Comparison of ENCODE assay signal across 9 mouse cellular contexts in the genomic region with DNA sequence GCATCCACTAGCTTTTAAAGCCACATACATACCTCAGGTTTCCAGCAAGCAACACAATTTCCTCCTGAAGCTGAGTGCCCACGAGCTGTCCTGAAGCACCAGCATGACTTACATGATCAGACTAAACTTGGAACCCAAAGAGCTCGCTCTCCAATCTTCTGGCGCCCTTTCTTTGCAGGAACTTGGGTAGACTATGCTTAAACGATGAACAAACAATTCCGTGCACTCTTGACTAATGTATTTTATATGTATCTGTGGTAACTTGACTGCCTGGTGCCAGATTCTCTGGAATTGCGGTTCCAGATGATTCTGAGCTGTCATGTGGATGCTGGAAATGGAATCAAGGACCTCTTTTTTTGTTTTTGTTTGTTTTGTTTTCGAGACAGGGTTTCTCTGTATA. TPM values are rescaled to one million over a fixed set of nuclear protein-coding genes. Genes with fewer than 3 reads are reported as not detected.
DNase-seq lines count a peak whose midpoint lies in the region; ATAC-seq and TF ChIP-seq lines count a peak whose summit lies in the region.
"Had no signal": no experiment of that assay in that cellular context is flagged by ENCODE, and none has a peak within 500 bp of the region (broad histone marks: within the 10 kb centered on the region; RNA-seq: fewer than 3 reads in every experiment).

No protein-coding gene starts in this region.

- no peak for DNase-seq in kidney, postnatal 14 days
- DNase-seq in adipocyte (ENCODE audit: low spot score): peak; percentile 35
- DNase-seq in midbrain, postnatal 0 days (ENCODE audit: low spot score): no peak
- DNase-seq in ovary, postnatal 14 days (ENCODE audit: low spot score): no peak
- no peak for DNase-seq in frontal cortex, postnatal 14 days (ENCODE audit: low spot score in 2 of 2)
- DNase-seq in testis, postnatal 10 days (ENCODE audit: low spot score): no peak
- DNase-seq: kidney, adult 9 months had no signal

- peaks cover 13% of the 10 kb centered on the region for H3K4me1 ChIP-seq in kidney, embryonic 14.5 days (ENCODE audit: control insufficient read depth, insufficient read depth, low read length)
- H3K4me1 ChIP-seq in hindbrain, embryonic 16.5 days (ENCODE audit: control insufficient read depth, insufficient read depth, low read depth, low read length): peaks cover 21% of the 10 kb centered on the region
- H3K4me1 ChIP-seq in midbrain, postnatal 0 days (ENCODE audit: insufficient read depth, low read length): peaks cover 6% of the 10 kb centered on the region; the same call in 1 of the 2 replicates

- H3K4me2 ChIP-seq in kidney, embryonic 14.5 days (replicated peaks; ENCODE audit: low read depth, low read length): peak overlapping the region; percentile 84
- H3K4me2 ChIP-seq in hindbrain, embryonic 16.5 days (ENCODE audit: low read length): peak overlapping the region; percentile 88
- H3K4me2 ChIP-seq in midbrain, postnatal 0 days (ENCODE audit: low read depth, low read length, poor library complexity, severe bottlenecking): peak overlapping the region; percentile 79

- no peak for TF ChIP-seq CTCF in midbrain, postnatal 0 days (IDR thresholded peaks at IDR 0.05)

- no peaks in the 10 kb centered on the region for H3K9me3 ChIP-seq in kidney, embryonic 14.5 days (ENCODE audit: control insufficient read depth, low read length)
- H3K9me3 ChIP-seq in hindbrain, embryonic 16.5 days (ENCODE audit: control insufficient read depth, low read length): no peaks in the 10 kb centered on the region
- H3K9me3 ChIP-seq in midbrain, postnatal 0 days (ENCODE audit: low read length): no peaks in the 10 kb centered on the region

- peak overlapping the region; percentile 77 for H3K9ac ChIP-seq in kidney, embryonic 14.5 days (ENCODE audit: low read depth, low read length)
- peak overlapping the region; percentile 77 for H3K9ac ChIP-seq in hindbrain, embryonic 16.5 days (ENCODE audit: low read depth, low read length)
- H3K9ac ChIP-seq in midbrain, postnatal 0 days (replicated peaks; ENCODE audit: low read length, poor library complexity, severe bottlenecking): peak overlapping the region; percentile 80; the same call in 1 of the 2 replicates

- no peaks in the 10 kb centered on the region for H3K27me3 ChIP-seq in kidney, embryonic 14.5 days (ENCODE audit: control insufficient read depth, insufficient read depth, low read length)
- H3K27me3 ChIP-seq in hindbrain, embryonic 16.5 days (replicated peaks; ENCODE audit: control insufficient read depth, insufficient read depth, low read length): no peaks in the 10 kb centered on the region
- H3K27me3 ChIP-seq in midbrain, postnatal 0 days (ENCODE audit: insufficient read depth, low read length): no peaks in the 10 kb centered on the region

- H3K27ac ChIP-seq in kidney, embryonic 14.5 days (ENCODE audit: low read depth, low read length): peak overlapping the region; percentile 91
- H3K27ac ChIP-seq in hindbrain, embryonic 16.5 days (ENCODE audit: low read depth, low read length): peak overlapping the region; percentile 49
- H3K27ac ChIP-seq in midbrain, postnatal 0 days (ENCODE audit: low read depth, low read length): peak overlapping the region; percentile 75; the same call in 1 of the 2 replicates

- H3K4me3 ChIP-seq in kidney, embryonic 14.5 days (ENCODE audit: low read length): peak overlapping the region; percentile 78
- peak overlapping the region; percentile 67 for H3K4me3 ChIP-seq in hindbrain, embryonic 16.5 days (ENCODE audit: low read length)
- H3K4me3 ChIP-seq in midbrain, postnatal 0 days (ENCODE audit: low read depth, low read length): peak overlapping the region; percentile 56

- H3K36me3 ChIP-seq in kidney, embryonic 14.5 days (ENCODE audit: control insufficient read depth, insufficient read depth, low read length): peaks cover 41% of the 10 kb centered on the region
- H3K36me3 ChIP-seq in hindbrain, embryonic 16.5 days (ENCODE audit: control insufficient read depth, insufficient read depth, low read length): peaks cover 33% of the 10 kb centered on the region
- peaks cover 40% of the 10 kb centered on the region for H3K36me3 ChIP-seq in midbrain, postnatal 0 days (ENCODE audit: insufficient read depth, low read length)

- no peak for ATAC-seq in kidney, embryonic 14.5 days (ENCODE audit: low FRiP score, low TSS enrichment)
- ATAC-seq in hindbrain, embryonic 16.5 days: no peak
- ATAC-seq in midbrain, postnatal 0 days (ENCODE audit: low FRiP score): no peak

- WGBS in kidney, embryonic 14.5 days: 32% methylated on average over 7 of the region's 7 CpGs
- 33% methylated on average over 7 of the region's 7 CpGs for WGBS in hindbrain, embryonic 16.5 days
- 32% methylated on average over 7 of the region's 7 CpGs for WGBS in midbrain, postnatal 0 days

RNA-seq across cellular contexts. Expression of gene Pomt1, which starts 1.0 kb away (rescaled TPM):
- polyA plus RNA-seq in kidney, embryonic 14.5 days (2014; fragmentation: Nextera tagmentation; extraction: Ambion mirVana): 22.3 and 24.4 TPM in 2 replicates
- polyA plus RNA-seq in hindbrain, embryonic 16.5 days (2015; fragmentation: Nextera tagmentation; extraction: Ambion mirVana): 32.6 and 34.1 TPM in 2 replicates
- 48.6 and 48.9 TPM in 2 replicates for total RNA-seq in midbrain, postnatal 0 days (2014; rRNA removed)
- polyA plus RNA-seq in midbrain, postnatal 0 days (2015; fragmentation: Nextera tagmentation; extraction: Ambion mirVana): 21.5 and 23.5 TPM in 2 replicates

RNA-seq across cellular contexts. Expression of gene Uck1, which starts 24.5 kb away (rescaled TPM):
- polyA plus RNA-seq in kidney, embryonic 14.5 days (2014; fragmentation: Nextera tagmentation; extraction: Ambion mirVana): 64.1 and 64.3 TPM in 2 replicates
- polyA plus RNA-seq in hindbrain, embryonic 16.5 days (2015; fragmentation: Nextera tagmentation; extraction: Ambion mirVana): 99.1 and 101 TPM in 2 replicates
- 138 and 142 TPM in 2 replicates for total RNA-seq in midbrain, postnatal 0 days (2014; rRNA removed)
- polyA plus RNA-seq in midbrain, postnatal 0 days (2015; fragmentation: Nextera tagmentation; extraction: Ambion mirVana): 110 and 121 TPM in 2 replicates

RNA-seq across cellular contexts. Expression of gene Golga2, which starts 51.8 kb away (rescaled TPM):
- 12.4 and 21.3 TPM in 2 replicates for polyA plus RNA-seq in kidney, embryonic 14.5 days (2014; fragmentation: Nextera tagmentation; extraction: Ambion mirVana)
- polyA plus RNA-seq in hindbrain, embryonic 16.5 days (2015; fragmentation: Nextera tagmentation; extraction: Ambion mirVana): 25.5 and 30.1 TPM in 2 replicates
- 57.4 and 68.8 TPM in 2 replicates for total RNA-seq in midbrain, postnatal 0 days (2014; rRNA removed)
- 27.7 and 30.1 TPM in 2 replicates for polyA plus RNA-seq in midbrain, postnatal 0 days (2015; fragmentation: Nextera tagmentation; extraction: Ambion mirVana)

RNA-seq across cellular contexts. Expression of gene Swi5, which starts 52.4 kb away (rescaled TPM):
- 142 and 529 TPM in 2 replicates for polyA plus RNA-seq in kidney, embryonic 14.5 days (2014; fragmentation: Nextera tagmentation; extraction: Ambion mirVana)
- polyA plus RNA-seq in hindbrain, embryonic 16.5 days (2015; fragmentation: Nextera tagmentation; extraction: Ambion mirVana): 378 and 447 TPM in 2 replicates
- 292 and 375 TPM in 2 replicates for total RNA-seq in midbrain, postnatal 0 days (2014; rRNA removed)
- polyA plus RNA-seq in midbrain, postnatal 0 days (2015; fragmentation: Nextera tagmentation; extraction: Ambion mirVana): 463 and 486 TPM in 2 replicates
